Comparison of ENCODE assay signal across 13 mouse cellular contexts in the genomic region with DNA sequence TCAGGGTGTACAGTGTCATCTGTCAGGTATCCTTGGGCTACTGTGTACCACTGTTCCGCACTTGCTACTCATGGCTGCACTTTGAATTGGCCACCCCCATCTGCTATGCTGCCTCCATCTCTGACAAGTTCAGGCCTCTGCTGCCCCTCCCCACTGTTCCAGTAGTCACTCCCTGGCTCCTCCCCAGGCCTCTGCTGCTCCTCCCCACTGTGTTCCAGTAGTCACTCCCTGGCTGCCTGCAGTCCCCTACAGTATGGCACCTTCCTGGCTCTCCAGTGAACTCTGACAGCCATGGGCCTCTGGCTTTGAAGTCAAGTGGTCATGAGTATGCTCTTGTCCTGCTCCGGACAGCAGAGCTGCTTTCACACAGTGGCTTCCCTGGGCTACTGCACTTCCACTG. TPM values are rescaled to one million over a fixed set of nuclear protein-coding genes. Genes with fewer than 3 reads are reported as not detected.
A peak's percentile ranks its signal among the peaks of the same experiment; 100 is the strongest.
DNase-seq lines count a peak whose midpoint lies in the region; ATAC-seq lines count a peak whose summit lies in the region.
"Had no signal": no experiment of that assay in that cellular context is flagged by ENCODE, and none has a peak within 500 bp of the region (broad histone marks: within the 10 kb centered on the region; RNA-seq: fewer than 3 reads in every experiment).

No protein-coding gene starts in this region.

- no peak overlapping the region for H3K9ac ChIP-seq in kidney, embryonic 15.5 days
- H3K9ac ChIP-seq: neural tube, embryonic 13.5 days had no signal

- H3K27me3 ChIP-seq in kidney, embryonic 15.5 days = no peaks in the 10 kb centered on the region
- H3K27me3 ChIP-seq: neural tube, embryonic 13.5 days had no signal

- peaks cover 60% of the 10 kb centered on the region for H3K36me3 ChIP-seq in kidney, embryonic 15.5 days

- no peak overlapping the region for H3K4me2 ChIP-seq in kidney, embryonic 15.5 days
- H3K4me2 ChIP-seq: heart, embryonic 11.5 days; midbrain, embryonic 11.5 days; neural tube, embryonic 13.5 days had no signal

- H3K4me1 ChIP-seq in kidney, embryonic 15.5 days = 0 out of 2 replicates have a peak, but pooled peaks cover 4% of the 10 kb centered on the region

- no peak overlapping the region for H3K4me3 ChIP-seq in kidney, embryonic 15.5 days (replicated peaks)
- H3K4me3 ChIP-seq: neural tube, embryonic 13.5 days had no signal

- no peak for ATAC-seq in kidney, embryonic 15.5 days (replicated peaks; ENCODE audit: low FRiP score)
- ATAC-seq: hindbrain, embryonic 16.5 days had no signal

- no peaks in the 10 kb centered on the region for H3K9me3 ChIP-seq in kidney, embryonic 15.5 days (replicated peaks)
- H3K9me3 ChIP-seq: neural tube, embryonic 13.5 days had no signal

- no peak overlapping the region for H3K27ac ChIP-seq in kidney, embryonic 15.5 days
- H3K27ac ChIP-seq: neural tube, embryonic 13.5 days had no signal

- WGBS in kidney, embryonic 15.5 days = 68% methylated on average over 2 of the region's 2 CpGs

- peak; percentile 31 for DNase-seq in kidney, adult 18-20 months
- DNase-seq in 3T3-L1 (ENCODE audit: low read depth, low spot score) (peak; percentile 74), ES-CJ7 (ENCODE audit: low read depth, low spot score) (peak; percentile 88)
- peak; percentile 20 to 55 for DNase-seq in kidney, postnatal 36 days
- DNase-seq in yolk sac, embryonic 10.5 days (ENCODE audit: low spot score) = no peak
- DNase-seq in frontal cortex, postnatal 36 days (ENCODE audit: low spot score in 2 of 2) = no peak
- DNase-seq: cerebellum, postnatal 10 days; right cerebral cortex, postnatal 4 days had no signal

RNA-seq across cellular contexts. Expression of a gene that starts 19.2 kb away (rescaled TPM):
- polyA plus RNA-seq in kidney, embryonic 15.5 days (2015; fragmentation: Nextera tagmentation; extraction: Ambion mirVana) = 85.3 and 90.4 TPM in 2 replicates

RNA-seq across cellular contexts. Expression of a gene that starts 44.8 kb away (rescaled TPM):
- 33.4 and 34.2 TPM in 2 replicates for polyA plus RNA-seq in kidney, embryonic 15.5 days (2015; fragmentation: Nextera tagmentation; extraction: Ambion mirVana)

RNA-seq across cellular contexts. Expression of a gene that starts 56.0 kb away (rescaled TPM):
- polyA plus RNA-seq in kidney, embryonic 15.5 days (2015; fragmentation: Nextera tagmentation; extraction: Ambion mirVana) = 38.6 and 42.5 TPM in 2 replicates

RNA-seq across cellular contexts. Expression of a gene that starts 57.4 kb away (rescaled TPM):
- polyA plus RNA-seq in kidney, embryonic 15.5 days (2015; fragmentation: Nextera tagmentation; extraction: Ambion mirVana) = 33.9 and 36.6 TPM in 2 replicates

RNA-seq across cellular contexts. Expression of a gene that starts 58.5 kb away (rescaled TPM):
- 680 and 816 TPM in 2 replicates for polyA plus RNA-seq in kidney, embryonic 15.5 days (2015; fragmentation: Nextera tagmentation; extraction: Ambion mirVana)

Comparison
In these comparisons a context has a peak if more than half of its experiments do, and no peak if none do; other contexts are left out.
1. DNase-seq: peak in kidney, adult 18-20 months (single experiment), 3T3-L1 (single experiment), ES-CJ7 (single experiment) and kidney, postnatal 36 days (2 of 2); none in yolk sac, embryonic 10.5 days (single experiment) and frontal cortex, postnatal 36 days (0 of 2).